Mouse (Mus musculus) limb, embryonic 10.5 days (tissue): ENCODE data around the gene Timm8a1. TPM values are rescaled to one million over a fixed set of nuclear protein-coding genes. Genes with fewer than 3 reads are reported as not detected.

Source experiments
- DNase-seq: peaks from one replicate; pipeline ENCODE4 v3.0.0-alpha.2; 2017; ENCODE audit warnings: low spot score
- H3K27ac ChIP-seq: fragments of 300-500 bp; sonication (generic); 2 replicates; pipeline ENCODE4 v1.5.1; 2016; ENCODE audit warnings: mild to moderate bottlenecking
- H3K27me3 ChIP-seq: fragments of 300-500 bp; sonication (generic); 2 replicates; pipeline ENCODE4 v1.6.1; 2016; ENCODE audit warnings: low read depth, mild to moderate bottlenecking; ENCODE audit not compliant: poor library complexity, severe bottlenecking
- H3K36me3 ChIP-seq: fragments of 300-500 bp; sonication (generic); 2 replicates; pipeline ENCODE4 v1.6.1; 2016; ENCODE audit warnings: mild to moderate bottlenecking, moderate library complexity
- H3K4me1 ChIP-seq: fragments of 300-500 bp; sonication (generic); 2 replicates; pipeline ENCODE4 v1.6.1; 2016
- H3K4me3 ChIP-seq: fragments of 300-500 bp; sonication (generic); 2 replicates; pipeline ENCODE4 v1.5.1; 2016; ENCODE audit warnings: mild to moderate bottlenecking, moderate library complexity
- H3K9me3 ChIP-seq: fragments of 300-500 bp; sonication (generic); replicated peaks from 2 replicates; pipeline ENCODE4 v1.6.1; 2016; ENCODE audit warnings: mild to moderate bottlenecking
- WGBS: fragments of 180-500 bp; shearing (Covaris S2); methylation state at CpG from one replicate; pipeline ENCODE4 v1.1.7; 2016; 5-methylcytosine and 5-hydroxymethylcytosine counted together
- polyA plus RNA-seq: library from polyadenylated mRNA; unstranded; fragments of >200 nt; fragmentation: Nextera tagmentation; extraction: Ambion mirVana; gene quantifications from 2 replicates; pipeline ENCODE4 v1.2.1, GENCODE M21; 2016

The Timm8a1 gene
- polyA plus RNA-seq, 1 experiment from 2014 or later = 90.7 TPM

DNA sequence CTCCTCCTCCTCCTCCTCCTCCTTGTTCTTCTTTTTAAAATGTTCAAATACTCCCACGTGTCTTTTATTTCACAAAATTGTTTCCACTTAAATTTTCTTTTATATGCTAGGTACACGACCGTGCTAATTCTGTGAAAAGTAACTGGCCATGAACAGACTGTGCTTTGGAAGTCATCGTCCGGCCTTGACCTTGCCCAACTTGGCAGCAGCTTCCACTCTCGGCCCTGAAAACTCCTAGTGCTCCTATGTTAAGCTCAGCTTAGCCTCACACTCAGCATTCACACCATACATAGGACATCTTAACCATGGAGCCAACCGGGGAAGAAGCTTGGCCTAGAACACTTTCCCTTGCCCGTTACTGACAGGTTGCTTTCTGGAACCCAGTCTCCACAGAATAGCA is 41.0 kb downstream of the Timm8a1 start:
- Histone ChIP-seq H3K27ac (no peak overlapping the region), H3K27me3 (peaks cover 24% of the 10 kb centered on the region), H3K9me3 (no peaks in the 10 kb centered on the region), H3K4me1 (no peaks in the 10 kb centered on the region), H3K4me3 (no peak overlapping the region), H3K36me3 (no peaks in the 10 kb centered on the region)
- WGBS = 89% methylated on average over 8 of the region's 8 CpGs
- DNase-seq = no peak

Other genes with a start within 250 kb of the Timm8a1 start
- 1.8 and 3.3 TPM in 2 replicates for gene Tmem35a, start 246.6 kb downstream of the Timm8a1 start, polyA plus RNA-seq
- gene Cenpi, start 233.8 kb downstream of the Timm8a1 start, polyA plus RNA-seq = 32.4 and 35.5 TPM in 2 replicates
- gene Drp2, start 137.3 kb downstream of the Timm8a1 start, polyA plus RNA-seq = 0.78 and 0.95 TPM in 2 replicates
- gene Taf7l, start 65.4 kb downstream of the Timm8a1 start, polyA plus RNA-seq = 0.13 TPM in 1 of 2 replicates, not detected in the other
- 0.50 and 0.70 TPM in 2 replicates for gene Btk, start 41.7 kb upstream of the Timm8a1 start, polyA plus RNA-seq
- gene Rpl36a, start 43.8 kb upstream of the Timm8a1 start, polyA plus RNA-seq = 332 and 430 TPM in 2 replicates
- gene Gla, start 59.3 kb upstream of the Timm8a1 start, polyA plus RNA-seq = 6.8 and 7.4 TPM in 2 replicates
- 196 and 211 TPM in 2 replicates for gene Hnrnph2, start 59.3 kb upstream of the Timm8a1 start, polyA plus RNA-seq
- 5.5 and 6.3 TPM in 2 replicates for gene Armcx4, start 144.7 kb upstream of the Timm8a1 start, polyA plus RNA-seq
- gene Armcx1, start 176.1 kb upstream of the Timm8a1 start, polyA plus RNA-seq = 30.7 and 44.3 TPM in 2 replicates
- gene Armcx6, start 209.6 kb upstream of the Timm8a1 start, polyA plus RNA-seq = 16.4 and 21.7 TPM in 2 replicates
- 35.4 and 47.4 TPM in 2 replicates for gene Armcx3, start 214.7 kb upstream of the Timm8a1 start, polyA plus RNA-seq